Mouse (Mus musculus) MEL (cell line): ENCODE data around the gene Adck2. TPM values are rescaled to one million over a fixed set of nuclear protein-coding genes. Genes with fewer than 3 reads are reported as not detected.

Experiments
- DNase-seq: peaks from one replicate; pipeline ENCODE4 v3.0.0; 2011; ENCODE audit warnings: low read depth, low spot score
- H3K27ac ChIP-seq: 2 replicates; pipeline ENCODE4 v1.5.1; 2012; ENCODE audit warnings: low read depth, mild to moderate bottlenecking, control low read depth, low read length, moderate library complexity; ENCODE audit not compliant: control insufficient read depth
- H3K27me3 ChIP-seq, 2 experiments: fragments of 150-350 bp in 1 of 2; sonication (generic) in 1 of 2; 2 replicates each; pipeline ENCODE4 v1.6.1; 2012; ENCODE audit warnings: low read length in 2 of 2, mild to moderate bottlenecking in 2 of 2, improper control_type of control experiment in 1 of 2, moderate library complexity in 1 of 2; ENCODE audit not compliant: insufficient read depth in 2 of 2, control insufficient read depth in 1 of 2
- H3K36me3 ChIP-seq, 2 experiments: 2 replicates each; pipeline ENCODE4 v1.6.1; 2012 to 2014; ENCODE audit warnings: low read length in 2 of 2, improper control_type of control experiment in 1 of 2, inconsistent platforms in 1 of 2, mild to moderate bottlenecking in 1 of 2; ENCODE audit not compliant: insufficient read depth in 2 of 2, control insufficient read depth in 1 of 2
- H3K4me1 ChIP-seq, 2 experiments: fragments of 150-350 bp in 1 of 2; sonication (generic) in 1 of 2; 2 replicates each; pipeline ENCODE4 v1.6.1; 2012; ENCODE audit warnings: low read length in 2 of 2, improper control_type of control experiment in 1 of 2, mild to moderate bottlenecking in 1 of 2; ENCODE audit not compliant: insufficient read depth in 2 of 2, control insufficient read depth in 1 of 2
- H3K4me3 ChIP-seq, 2 experiments: fragments of 150-350 bp in 1 of 2; sonication (generic) in 1 of 2; 2 replicates each; pipeline ENCODE4 v1.5.1; 2012; ENCODE audit warnings: low read depth in 2 of 2, low read length in 2 of 2, mild to moderate bottlenecking in 2 of 2, moderate library complexity in 2 of 2, control low read depth in 1 of 2, improper control_type of control experiment in 1 of 2; ENCODE audit not compliant: control insufficient read depth in 1 of 2, insufficient read depth in 1 of 2
- H3K79me2 ChIP-seq: 2 replicates; pipeline ENCODE4 v1.6.1; 2012; ENCODE audit warnings: mild to moderate bottlenecking, low read length, moderate library complexity; ENCODE audit not compliant: control insufficient read depth, poor library complexity, insufficient read depth
- H3K9ac ChIP-seq: 2 replicates; pipeline ENCODE4 v1.6.1; 2012; ENCODE audit warnings: low read depth, mild to moderate bottlenecking, control low read depth, low read length, moderate library complexity; ENCODE audit not compliant: control insufficient read depth, poor library complexity, severe bottlenecking
- H3K9me3 ChIP-seq: fragments of 150-350 bp; sonication (generic); replicated peaks from 2 replicates; pipeline ENCODE4 v1.6.1; 2012; ENCODE audit warnings: mild to moderate bottlenecking, low read length, improper control_type of control experiment, moderate library complexity; ENCODE audit not compliant: insufficient read depth
- CTCF ChIP-seq, 3 experiments: IDR thresholded peaks in 2 of 3; conservative IDR thresholded peaks in 1 of 3; 2 replicates each; pipeline ENCODE4 v1.5.1; 2011 to 2012; ENCODE audit warnings: low read length in 3 of 3, low read depth in 2 of 3, mild to moderate bottlenecking in 2 of 3, improper control_type of control experiment in 1 of 3, inconsistent platforms in 1 of 3, mixed read lengths in 1 of 3, moderate library complexity in 1 of 3; ENCODE audit not compliant: control insufficient read depth in 1 of 3, insufficient read depth in 1 of 3, poor library complexity in 1 of 3, severe bottlenecking in 1 of 3
- ELF1 ChIP-seq: IDR thresholded peaks from 2 replicates; pipeline ENCODE4 v1.6.1; 2014; ENCODE audit warnings: low read depth, mild to moderate bottlenecking, inconsistent platforms, low read length, improper control_type of control experiment, moderate library complexity
- EP300 ChIP-seq, 2 experiments: IDR thresholded peaks; 2 replicates each; pipeline ENCODE4 v1.6.1; 2011; ENCODE audit warnings: improper control_type of control experiment in 2 of 2, low read length in 2 of 2, low read depth in 1 of 2, mild to moderate bottlenecking in 1 of 2
- GABPA ChIP-seq: IDR thresholded peaks from 2 replicates; pipeline ENCODE4 v1.6.1; 2012; ENCODE audit warnings: low read depth, mild to moderate bottlenecking, inconsistent platforms, low read length, improper control_type of control experiment, moderate library complexity
- GATA1 ChIP-seq: IDR thresholded peaks from 2 replicates; pipeline ENCODE4 v1.6.1; 2011; ENCODE audit warnings: low read depth, low read length, improper control_type of control experiment
- HCFC1 ChIP-seq: IDR thresholded peaks from 2 replicates; pipeline ENCODE4 v1.6.1; 2012; ENCODE audit warnings: low read depth, mild to moderate bottlenecking, inconsistent platforms, low read length, improper control_type of control experiment, moderate library complexity
- MAFK ChIP-seq: IDR thresholded peaks from 2 replicates; pipeline ENCODE4 v1.6.1; 2011; ENCODE audit warnings: low read depth, mild to moderate bottlenecking, low read length, improper control_type of control experiment, borderline replicate concordance
- MAX ChIP-seq: IDR thresholded peaks from 2 replicates; pipeline ENCODE4 v1.6.1; 2011; ENCODE audit warnings: low read length, improper control_type of control experiment
- MXI1 ChIP-seq: IDR thresholded peaks from 2 replicates; pipeline ENCODE4 v1.6.1; 2011; ENCODE audit warnings: mild to moderate bottlenecking, low read depth, low read length, improper control_type of control experiment
- NELFE ChIP-seq: IDR thresholded peaks from 2 replicates; pipeline ENCODE4 v1.6.1; 2011; ENCODE audit warnings: low read depth, low read length, improper control_type of control experiment
- RAD21 ChIP-seq: IDR thresholded peaks from 2 replicates; pipeline ENCODE4 v1.6.1; 2011; ENCODE audit warnings: mild to moderate bottlenecking, low read depth, low read length, improper control_type of control experiment
- RCOR1 ChIP-seq: IDR thresholded peaks from 2 replicates; pipeline ENCODE4 v1.6.1; 2012; ENCODE audit warnings: low read depth, mild to moderate bottlenecking, inconsistent platforms, low read length, improper control_type of control experiment
- SIN3A ChIP-seq: IDR thresholded peaks from 2 replicates; pipeline ENCODE4 v1.6.1; 2012; ENCODE audit warnings: low read length, improper control_type of control experiment, inconsistent platforms
- SMC3 ChIP-seq: IDR thresholded peaks from 2 replicates; pipeline ENCODE4 v1.6.1; 2011; ENCODE audit warnings: low read depth, low read length, improper control_type of control experiment
- TAL1 ChIP-seq: IDR thresholded peaks from 2 replicates; pipeline ENCODE4 v1.6.1; 2012; ENCODE audit warnings: mild to moderate bottlenecking, inconsistent platforms, low read length, moderate library complexity, mixed read lengths
- TBP ChIP-seq: IDR thresholded peaks from 2 replicates; pipeline ENCODE4 v1.8.0; 2011; ENCODE audit warnings: low read depth, low read length, improper control_type of control experiment
- UBTF ChIP-seq: IDR thresholded peaks from 2 replicates; pipeline ENCODE4 v1.6.1; 2012; ENCODE audit warnings: low read depth, mild to moderate bottlenecking, inconsistent platforms, low read length, improper control_type of control experiment, moderate library complexity, borderline replicate concordance; ENCODE audit not compliant: insufficient read depth
- ZC3H11A ChIP-seq: IDR thresholded peaks from 2 replicates; pipeline ENCODE4 v1.6.1; 2012; ENCODE audit warnings: low read depth, mild to moderate bottlenecking, inconsistent platforms, low read length, improper control_type of control experiment
- ZKSCAN1 ChIP-seq: IDR thresholded peaks from 2 replicates; pipeline ENCODE4 v1.6.1; 2012; ENCODE audit warnings: low read depth, mild to moderate bottlenecking, inconsistent platforms, low read length, improper control_type of control experiment, moderate library complexity
- ZMIZ1 ChIP-seq: IDR thresholded peaks from 2 replicates; pipeline ENCODE4 v1.6.1; 2012; ENCODE audit warnings: low read depth, mild to moderate bottlenecking, inconsistent platforms, low read length, improper control_type of control experiment, moderate library complexity
- ZNF384 ChIP-seq: IDR thresholded peaks from 2 replicates; pipeline ENCODE4 v1.6.1; 2012; ENCODE audit warnings: low read depth, mild to moderate bottlenecking, inconsistent platforms, low read length, improper control_type of control experiment
- polyA plus RNA-seq, 2 experiments: library from polyadenylated mRNA; stranded (reverse) in 1 of 2; unstranded in 1 of 2; fragments of >175 nt in 1 of 2; fragments of >200 nt in 1 of 2; gene quantifications; 2 replicates each; pipeline versions ENCODE4 v1.2.1 to v1.2.4; 2012; ENCODE audit warnings: low replicate concordance in 2 of 2, low read depth in 1 of 2; ENCODE audit not compliant: insufficient read length in 2 of 2, insufficient read depth in 1 of 2, missing spikeins in 1 of 2
- total RNA-seq: library from RNA; depleted of rRNA; stranded (reverse); fragments of 300-350 nt; gene quantifications from 2 replicates; pipeline ENCODE4 v1.2.3, GENCODE M21; 2012

The Adck2 gene
- total and polyA plus RNA-seq, 3 experiments = 8.1 to 11.6 TPM; not detected in 1

- H3K9ac ChIP-seq = peak overlapping the region; percentile 37
- H3K27me3 ChIP-seq = no peaks in the 10 kb centered on the region
- H3K27ac ChIP-seq = peak overlapping the region; percentile 25
- H3K79me2 ChIP-seq = no peaks in the 10 kb centered on the region
- H3K4me3 ChIP-seq = peak overlapping the region; percentile 56 to 67
- peaks cover 0 to 4% of the 10 kb centered on the region in 2 experiments; a peak in 1 of 4 replicates for H3K4me1 ChIP-seq
- peak; percentile 31; the same call in 1 of the 2 replicates for TF ChIP-seq MAX
- TF ChIP-seq HCFC1 = 0 out of 2 replicates have a peak, but pooled peaks have one; percentile 21
- TF ChIP-seq SMC3 = peak; percentile 76
- TF ChIP-seq GATA1 = peak; percentile 75; the same call in 1 of the 2 replicates
- no peak for TF ChIP-seq ZMIZ1
- TF ChIP-seq EP300 (IDR thresholded peaks at IDR 0.05; ENCODE audit: low read depth in 1 of 2, low read length in 2 of 2) = peak in 1 of 2 experiments; percentile 26; a peak in 2 of 4 replicates
- TF ChIP-seq ZC3H11A = peak; percentile 6; the same call in 1 of the 2 replicates
- no peak for TF ChIP-seq TBP
- peak; percentile 53 for TF ChIP-seq SIN3A
- TF ChIP-seq UBTF = no peak
- TF ChIP-seq ELF1 = no peak
- TF ChIP-seq RCOR1 = peak; percentile 8; the same call in 1 of the 2 replicates
- no peak for TF ChIP-seq TAL1
- TF ChIP-seq GABPA = 0 out of 2 replicates have a peak, but pooled peaks have one; percentile 15
- no peak for TF ChIP-seq ZKSCAN1
- TF ChIP-seq CTCF (IDR thresholded peaks at IDR 0.05 in 2 of 3, conservative IDR thresholded peaks at IDR 0.05 in 1 of 3; ENCODE audit: control insufficient read depth in 1 of 3, insufficient read depth in 1 of 3, low read depth in 2 of 3, low read length in 3 of 3, poor library complexity in 1 of 3, severe bottlenecking in 1 of 3) = peak; percentile 25 to 81 (median 78); a peak in 5 of 6 replicates
- TF ChIP-seq ZNF384 = no peak
- TF ChIP-seq MAFK = no peak
- peak; percentile 38; the same call in 1 of the 2 replicates for TF ChIP-seq MXI1
- TF ChIP-seq NELFE = no peak
- peak; percentile 55 for TF ChIP-seq RAD21
- TF ChIP-seq, all 39 proteins: peak for 12
- DNase-seq = peak; percentile 96
- no peaks in the 10 kb centered on the region for H3K9me3 ChIP-seq
- H3K36me3 ChIP-seq = 0 out of 4 replicates have a peak, but pooled peaks cover 0 to 4% of the 10 kb centered on the region in 2 experiments
Observed at GRCm38 (mm10) chr6:39562166-39563015, 11.3 kb upstream of the Adck2 start.
